Mouse (Mus musculus): Measurements from ENCODE around the gene Rapgef4. TPM values are rescaled to one million over a fixed set of nuclear protein-coding genes. Genes with fewer than 3 reads are reported as not detected.
"Not testable (repeated sequence)": the region's sequence is repeated elsewhere in the genome, so short reads cannot be mapped to it uniquely, and the experiment has no call there.

Rapgef4 gene
- polyA plus RNA-seq, 1 experiment: not detected

DNA sequence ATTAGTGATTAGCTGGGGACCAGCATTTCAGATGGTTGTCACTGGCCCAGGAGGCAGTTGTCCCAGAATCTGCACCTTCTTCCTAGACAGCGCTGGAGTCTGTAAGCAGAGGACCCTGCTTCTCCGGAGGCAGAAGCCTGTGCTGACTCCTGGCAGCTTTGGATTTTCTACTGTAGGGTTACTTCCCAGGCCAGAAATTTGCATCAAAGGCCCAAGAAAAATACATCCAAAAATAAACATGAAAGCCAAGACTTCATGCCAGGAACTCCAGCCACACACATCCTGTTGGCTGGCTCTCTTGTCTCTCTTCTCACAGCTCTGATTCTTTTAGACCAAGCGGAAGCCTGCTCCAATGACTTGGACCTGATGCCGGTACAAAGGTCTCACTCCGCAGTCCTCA is 73.2 kb downstream of the Rapgef4 start:
- H3K9me3 ChIP-seq (ENCODE audit: control insufficient read depth, low read length): no peaks in the 10 kb centered on the region
- H3K4me3 ChIP-seq (replicated peaks): no peak overlapping the region
- no peaks in the 10 kb centered on the region for H3K36me3 ChIP-seq (ENCODE audit: control insufficient read depth)
- TF ChIP-seq GATA1 (IDR thresholded peaks at IDR 0.05; ENCODE audit: low read length) (no peak), TAL1 (IDR thresholded peaks at IDR 0.05; ENCODE audit: low read length) (no peak)
- H3K27me3 ChIP-seq (ENCODE audit: control insufficient read depth): no peaks in the 10 kb centered on the region
- H3K4me1 ChIP-seq (ENCODE audit: control insufficient read depth): no peaks in the 10 kb centered on the region

- Histone ChIP-seq H3K9me3 (ENCODE audit: control insufficient read depth, low read length) (no peaks in the 10 kb centered on the region), H3K27me3 (ENCODE audit: control insufficient read depth) (no peaks in the 10 kb centered on the region), H3K36me3 (ENCODE audit: control insufficient read depth) (no peaks in the 10 kb centered on the region), H3K4me1 (ENCODE audit: control insufficient read depth) (no peaks in the 10 kb centered on the region), H3K4me3 (replicated peaks) (no peak overlapping the region)
- TF ChIP-seq GATA1 (IDR thresholded peaks at IDR 0.05; ENCODE audit: low read length) (no peak), TAL1 (IDR thresholded peaks at IDR 0.05; ENCODE audit: low read length) (no peak)
These were observed 73.7 kb downstream of the Rapgef4 start for GRCm38 (mm10) chr2:72054736-72055135.

GRCm38 (mm10) chr2:72055476-72055875 is 74.4 kb downstream of the Rapgef4 start:
- no peak for TF ChIP-seq GATA1 (IDR thresholded peaks at IDR 0.05; ENCODE audit: low read length)
- TF ChIP-seq TAL1 (IDR thresholded peaks at IDR 0.05; ENCODE audit: low read length): no peak
- H3K27me3 ChIP-seq (ENCODE audit: control insufficient read depth): no peaks in the 10 kb centered on the region

DNA sequence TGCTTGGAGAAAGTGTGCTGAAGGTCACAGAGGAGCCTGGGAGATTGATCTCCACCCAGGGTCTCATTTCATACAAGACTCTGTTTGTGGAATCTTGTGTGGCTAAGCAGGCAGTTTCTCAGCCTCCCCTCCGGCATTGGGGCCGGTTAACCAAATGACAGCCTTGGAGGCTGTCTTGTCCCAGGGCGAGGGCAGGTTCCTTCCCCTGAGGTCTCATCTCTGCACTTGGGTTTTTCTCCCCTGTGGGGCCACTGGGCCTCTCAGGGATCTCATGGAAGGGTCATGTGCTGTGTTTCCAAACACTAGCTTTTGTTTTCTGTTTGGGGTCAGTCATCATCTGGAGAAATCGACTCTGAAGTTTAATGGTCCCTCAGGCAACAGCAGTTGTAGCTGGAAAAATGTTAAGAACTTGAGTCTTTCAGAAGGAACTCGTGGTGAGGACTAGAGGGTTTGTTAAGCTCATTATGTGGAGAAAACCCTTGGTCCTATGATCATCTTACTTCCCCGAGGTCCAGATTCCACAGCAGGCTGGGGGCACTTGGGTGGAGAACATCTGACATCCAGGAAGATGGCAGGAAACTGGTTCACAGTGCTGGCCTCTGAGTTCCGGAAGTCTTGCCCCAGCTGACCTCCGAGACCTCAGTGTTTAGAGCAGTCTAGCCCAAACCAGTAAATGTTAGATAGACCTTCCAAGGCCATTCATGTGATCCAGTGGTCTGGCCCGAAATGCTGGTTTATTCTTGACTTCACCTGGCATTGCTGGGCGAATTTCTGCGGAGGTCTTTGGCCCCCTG is 75.2 kb downstream of the Rapgef4 start:
- TF ChIP-seq TAL1 (IDR thresholded peaks at IDR 0.05; ENCODE audit: low read length): no peak
- no peak for TF ChIP-seq GATA1 (IDR thresholded peaks at IDR 0.05; ENCODE audit: low read length)
- H3K27me3 ChIP-seq (ENCODE audit: control insufficient read depth): no peaks in the 10 kb centered on the region
- no peak overlapping the region for H3K4me3 ChIP-seq (replicated peaks)
- no peaks in the 10 kb centered on the region for H3K4me1 ChIP-seq (ENCODE audit: control insufficient read depth)
- no peaks in the 10 kb centered on the region for H3K36me3 ChIP-seq (ENCODE audit: control insufficient read depth)
- no peaks in the 10 kb centered on the region for H3K9me3 ChIP-seq (ENCODE audit: control insufficient read depth, low read length)

More at GRCm38 (mm10) chr2:72055476-72055875, 74.4 kb downstream of the Rapgef4 start:
- Histone ChIP-seq H3K36me3 (ENCODE audit: control insufficient read depth) (no peaks in the 10 kb centered on the region), H3K4me1 (ENCODE audit: control insufficient read depth) (no peaks in the 10 kb centered on the region), H3K4me3 (replicated peaks) (no peak overlapping the region), H3K9me3 (ENCODE audit: control insufficient read depth, low read length) (no peaks in the 10 kb centered on the region)

- no peak for TF ChIP-seq GATA1 (IDR thresholded peaks at IDR 0.05; ENCODE audit: low read length)
- no peak for TF ChIP-seq TAL1 (IDR thresholded peaks at IDR 0.05; ENCODE audit: low read length)
- Histone ChIP-seq H3K9me3 (ENCODE audit: control insufficient read depth, low read length) (no peaks in the 10 kb centered on the region), H3K4me1 (ENCODE audit: control insufficient read depth) (no peaks in the 10 kb centered on the region), H3K36me3 (ENCODE audit: control insufficient read depth) (no peaks in the 10 kb centered on the region), H3K27me3 (ENCODE audit: control insufficient read depth) (no peaks in the 10 kb centered on the region), H3K4me3 (replicated peaks) (no peak overlapping the region)
These were observed 81.9 kb downstream of the Rapgef4 start for GRCm38 (mm10) chr2:72062931-72063330.

- no peaks in the 10 kb centered on the region for H3K36me3 ChIP-seq (ENCODE audit: control insufficient read depth)
- H3K4me1 ChIP-seq (ENCODE audit: control insufficient read depth): no peaks in the 10 kb centered on the region
- no peak for TF ChIP-seq TAL1 (IDR thresholded peaks at IDR 0.05; ENCODE audit: low read length)
- no peak for TF ChIP-seq GATA1 (IDR thresholded peaks at IDR 0.05; ENCODE audit: low read length)
- H3K4me3 ChIP-seq (replicated peaks): no peak overlapping the region
- H3K27me3 ChIP-seq (ENCODE audit: control insufficient read depth): no peaks in the 10 kb centered on the region
- H3K9me3 ChIP-seq (ENCODE audit: control insufficient read depth, low read length): no peaks in the 10 kb centered on the region
These were observed 87.5 kb downstream of the Rapgef4 start for GRCm38 (mm10) chr2:72068505-72068904.

DNA sequence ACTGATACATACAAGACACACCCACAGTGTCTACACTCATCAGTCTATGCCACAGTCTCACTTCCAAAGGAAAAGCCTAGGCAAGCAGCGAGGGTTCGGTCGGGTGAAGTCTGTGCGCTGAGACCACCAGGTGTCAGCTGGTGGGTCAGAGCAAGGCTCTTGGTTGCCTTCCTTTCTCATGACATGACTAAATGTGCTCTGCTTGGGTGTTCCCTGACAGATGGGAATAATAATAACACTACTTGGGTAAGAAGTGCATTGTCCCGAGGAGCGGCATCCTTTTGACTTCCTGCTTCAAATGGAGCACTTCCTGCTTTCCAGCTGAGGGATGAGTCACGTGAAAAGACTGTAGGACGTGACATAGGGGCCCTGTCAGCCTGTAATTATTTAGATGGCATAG is 89.0 kb downstream of the Rapgef4 start:
- Histone ChIP-seq H3K27me3 (ENCODE audit: control insufficient read depth) (no peaks in the 10 kb centered on the region), H3K9me3 (ENCODE audit: control insufficient read depth, low read length) (no peaks in the 10 kb centered on the region), H3K4me3 (replicated peaks) (no peak overlapping the region), H3K4me1 (ENCODE audit: control insufficient read depth) (no peaks in the 10 kb centered on the region), H3K36me3 (ENCODE audit: control insufficient read depth) (no peaks in the 10 kb centered on the region)
- TF ChIP-seq TAL1 (IDR thresholded peaks at IDR 0.05; ENCODE audit: low read length) (no peak), GATA1 (IDR thresholded peaks at IDR 0.05; ENCODE audit: low read length) (no peak)

DNA sequence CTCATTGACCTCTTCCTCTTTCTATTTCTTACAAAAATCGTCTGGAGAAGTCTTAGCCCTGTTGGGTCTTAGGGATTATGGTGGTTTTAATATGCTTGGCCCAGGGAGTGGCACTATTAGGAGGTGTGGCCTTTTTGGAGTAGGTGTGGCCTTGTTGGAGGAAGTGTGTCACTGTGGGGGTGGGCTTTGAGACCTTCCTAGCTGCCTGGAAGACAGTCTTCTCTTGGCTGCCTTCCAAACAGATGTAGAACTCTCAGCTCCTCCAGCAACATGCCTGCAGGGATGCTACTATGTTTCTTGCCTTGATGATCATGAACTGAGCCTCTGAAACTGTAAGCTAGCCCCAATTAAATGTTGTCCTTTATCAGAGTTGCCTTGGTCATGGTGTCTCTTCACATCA is 92.1 kb downstream of the Rapgef4 start:
- not testable (repeated sequence) for H3K36me3 ChIP-seq (ENCODE audit: control insufficient read depth); H3K27me3 ChIP-seq (ENCODE audit: control insufficient read depth); H3K4me3 ChIP-seq (replicated peaks); H3K9me3 ChIP-seq (ENCODE audit: control insufficient read depth, low read length); H3K4me1 ChIP-seq (ENCODE audit: control insufficient read depth)

- Histone ChIP-seq H3K9me3 (ENCODE audit: control insufficient read depth, low read length) (no peaks in the 10 kb centered on the region), H3K36me3 (ENCODE audit: control insufficient read depth) (no peaks in the 10 kb centered on the region), H3K4me1 (ENCODE audit: control insufficient read depth) (no peaks in the 10 kb centered on the region), H3K4me3 (replicated peaks) (no peak overlapping the region), H3K27me3 (ENCODE audit: control insufficient read depth) (no peaks in the 10 kb centered on the region)
- TF ChIP-seq GATA1 (IDR thresholded peaks at IDR 0.05; ENCODE audit: low read length): no peak
- TF ChIP-seq TAL1 (IDR thresholded peaks at IDR 0.05; ENCODE audit: low read length): no peak
These were observed 94.0 kb downstream of the Rapgef4 start for GRCm38 (mm10) chr2:72074999-72075561.
